In genomic region chr16:18118285-18118684, GRCm38 (mm10) we compare ENCODE assay signal across 18 mouse cellular contexts. TPM values are rescaled to one million over a fixed set of nuclear protein-coding genes. Genes with fewer than 3 reads are reported as not detected.
DNase-seq lines count a peak whose midpoint lies in the region; ATAC-seq and TF ChIP-seq lines count a peak whose summit lies in the region.
"Had no signal": no experiment of that assay in that cellular context is flagged by ENCODE, and none has a peak within 500 bp of the region (broad histone marks: within the 10 kb centered on the region; RNA-seq: fewer than 3 reads in every experiment).

No protein-coding gene starts in this region.

- peak; percentile 59; the same call in 1 of the 2 replicates for ATAC-seq in megakaryocyte, adult 5-6 weeks (ENCODE audit: poor library complexity, severe bottlenecking)
- ATAC-seq: CD4-positive, CD25-positive, alpha-beta regulatory T cell, adult 4 months had no signal

- DNase-seq in cerebellum, adult 9-10 months = peak; percentile 22
- DNase-seq in cerebellum, adult 8-10 months = no peak
- no peak for DNase-seq in ovary, postnatal 36 days (ENCODE audit: low spot score)
- DNase-seq in gastrocnemius, adult 2 months = no peak
- DNase-seq: adrenal gland, adult 2 months; adrenal gland, postnatal 10 days; adrenal gland, postnatal 25 days; B cell, adult 2 months; cerebellum, postnatal 36 days; embryo, embryonic 11 days had no signal

- intact Hi-C loops in gastrocnemius, adult 2 months (cut with DNase I) = no loop called here

- no peak overlapping the region for H3K4me3 ChIP-seq in gastrocnemius, adult 2 months
- H3K4me3 ChIP-seq: embryonic facial prominence, embryonic 13.5 days; embryonic facial prominence, embryonic 15.5 days; erythroblast, embryonic 14.5 days; forebrain, embryonic 10.5 days; forebrain, embryonic 12.5 days had no signal

- H3K27ac ChIP-seq in gastrocnemius, adult 2 months = no peak overlapping the region
- H3K27ac ChIP-seq: embryonic facial prominence, embryonic 13.5 days; embryonic facial prominence, embryonic 15.5 days; forebrain, embryonic 10.5 days had no signal

- TF ChIP-seq CTCF in gastrocnemius, adult 2 months (IDR thresholded peaks at IDR 0.05) = no peak

RNA-seq across cellular contexts. Expression of gene Rtn4r, which starts 9.2 kb away (rescaled TPM):
- total RNA-seq in megakaryocyte, adult 5-6 weeks (2015) = 0.36 and 0.85 TPM in 2 replicates
- 0.26 TPM in 1 of 2 replicates, not detected in the other for total RNA-seq in megakaryocyte, adult 5-6 weeks (2017)
- total RNA-seq in gastrocnemius, adult 2 months (2021) = not detected
- total RNA-seq: adrenal gland, postnatal 25 days; CH12.LX had no signal

RNA-seq across cellular contexts. Expression of gene Prodh, which starts 28.3 kb away (rescaled TPM):
- total RNA-seq in megakaryocyte, adult 5-6 weeks (2015) = 1.3 and 2.2 TPM in 2 replicates
- total RNA-seq in megakaryocyte, adult 5-6 weeks (2017) = 5.7 and 9.8 TPM in 2 replicates
- total RNA-seq in gastrocnemius, adult 2 months (2021) = 10 to 100 TPM; 11.0 to 18.9 TPM
